Mouse (Mus musculus) midbrain, postnatal 0 days (tissue): ENCODE data around the gene Nxpe5. TPM values are rescaled to one million over a fixed set of nuclear protein-coding genes. Genes with fewer than 3 reads are reported as not detected.

ENCODE experiments used
- ATAC-seq: fragments of 200-750 bp; cut with Nextera tagmentation; 2 replicates; pipeline ENCODE4 v1.8.0; 2017; ENCODE audit warnings: moderate number of reproducible peaks, mild to moderate bottlenecking, moderate TSS enrichment, moderate library complexity; ENCODE audit not compliant: low FRiP score
- DNase-seq: peaks from one replicate; pipeline ENCODE4 v3.0.0-alpha.2; 2015; ENCODE audit warnings: low spot score
- H3K27ac ChIP-seq: fragments of 300-500 bp; sonication (generic); 2 replicates; pipeline ENCODE4 v1.5.1; 2014; ENCODE audit warnings: low read depth, mild to moderate bottlenecking, low read length, mixed read lengths
- H3K27me3 ChIP-seq: fragments of 300-500 bp; sonication (generic); 2 replicates; pipeline ENCODE4 v1.6.1; 2014; ENCODE audit warnings: low read length, control low read depth, mixed read lengths; ENCODE audit not compliant: insufficient read depth
- H3K36me3 ChIP-seq: fragments of 300-500 bp; sonication (generic); 2 replicates; pipeline ENCODE4 v1.6.1; 2014; ENCODE audit warnings: low read length, control low read depth, mixed read lengths; ENCODE audit not compliant: insufficient read depth
- H3K4me1 ChIP-seq: fragments of 300-500 bp; sonication (generic); 2 replicates; pipeline ENCODE4 v1.6.1; 2014; ENCODE audit warnings: mild to moderate bottlenecking, control low read depth, antibody characterized with exemption, low read length, mixed read lengths; ENCODE audit not compliant: insufficient read depth
- H3K4me2 ChIP-seq: fragments of 300-500 bp; sonication (generic); 2 replicates; pipeline ENCODE4 v1.6.1; 2014; ENCODE audit warnings: low read depth, mild to moderate bottlenecking, low read length, mixed read lengths; ENCODE audit not compliant: poor library complexity, severe bottlenecking
- H3K4me3 ChIP-seq: fragments of 300-500 bp; sonication (generic); 2 replicates; pipeline ENCODE4 v1.5.1; 2014; ENCODE audit warnings: low read depth, mild to moderate bottlenecking, low read length, moderate library complexity
- H3K9ac ChIP-seq: fragments of 300-500 bp; sonication (generic); replicated peaks from 2 replicates; pipeline ENCODE4 v1.6.1; 2014; ENCODE audit warnings: mild to moderate bottlenecking, low read length, moderate library complexity, mixed read lengths; ENCODE audit not compliant: poor library complexity, severe bottlenecking
- H3K9me3 ChIP-seq: fragments of 300-500 bp; sonication (generic); 2 replicates; pipeline ENCODE4 v1.6.1; 2016; ENCODE audit warnings: low read length, control low read depth
- CTCF ChIP-seq: IDR thresholded peaks from 2 replicates; pipeline ENCODE4 v1.5.1; 2016; ENCODE audit warnings: antibody characterized with exemption, mild to moderate bottlenecking
- WGBS: fragments of 180-500 bp; shearing (Covaris S2); extraction: QIAGEN DNeasy Blood & Tissue Kit; methylation state at CpG from one replicate; pipeline ENCODE4 v1.1.7; 2014; 5-methylcytosine and 5-hydroxymethylcytosine counted together
- polyA plus RNA-seq: library from polyadenylated mRNA; unstranded; fragments of >200 nt; fragmentation: Nextera tagmentation; extraction: Ambion mirVana; gene quantifications from 2 replicates; pipeline ENCODE4 v1.2.1, GENCODE M21; 2015
- total RNA-seq: library from RNA; depleted of rRNA; stranded (reverse); fragments of >200 nt; gene quantifications from 2 replicates; pipeline ENCODE4 v1.2.3, GENCODE M21; 2014

Gene Nxpe5
- total and polyA plus RNA-seq, 2 experiments from 2014 or later: not detected

- H3K4me3 ChIP-seq: peak overlapping the region; percentile 58
- no peaks in the 10 kb centered on the region for H3K9me3 ChIP-seq
- DNase-seq (no peak), ATAC-seq (no peak)
- H3K27me3 ChIP-seq: no peaks in the 10 kb centered on the region
- peak overlapping the region; percentile 66 for H3K4me2 ChIP-seq
- H3K9ac ChIP-seq: no peak overlapping the region
- H3K36me3 ChIP-seq: no peaks in the 10 kb centered on the region; the same call in 1 of the 2 replicates
- no peaks in the 10 kb centered on the region; the same call in 1 of the 2 replicates for H3K4me1 ChIP-seq
- TF ChIP-seq CTCF: no peak
- H3K27ac ChIP-seq: no peak overlapping the region
- WGBS: 24% methylated on average over 26 of the region's 26 CpGs
Measured at GRCm38 (mm10) chr5:138280425-138280768, 54.7 kb downstream of the Nxpe5 start.

- Histone ChIP-seq H3K4me2 (peak overlapping the region; percentile 66), H3K4me1 (no peaks in the 10 kb centered on the region; the same call in 1 of the 2 replicates), H3K27ac (no peak overlapping the region), H3K9me3 (no peaks in the 10 kb centered on the region), H3K36me3 (no peaks in the 10 kb centered on the region; the same call in 1 of the 2 replicates), H3K27me3 (no peaks in the 10 kb centered on the region), H3K9ac (no peak overlapping the region), H3K4me3 (peak overlapping the region; percentile 58; the same call in 1 of the 2 replicates)
- no peak for ATAC-seq
- no peak for DNase-seq
- no peak for TF ChIP-seq CTCF
- WGBS: 95% methylated on average over 15 of the region's 15 CpGs
Measured at GRCm38 (mm10) chr5:138280829-138281228, 55.1 kb downstream of the Nxpe5 start.

DNA sequence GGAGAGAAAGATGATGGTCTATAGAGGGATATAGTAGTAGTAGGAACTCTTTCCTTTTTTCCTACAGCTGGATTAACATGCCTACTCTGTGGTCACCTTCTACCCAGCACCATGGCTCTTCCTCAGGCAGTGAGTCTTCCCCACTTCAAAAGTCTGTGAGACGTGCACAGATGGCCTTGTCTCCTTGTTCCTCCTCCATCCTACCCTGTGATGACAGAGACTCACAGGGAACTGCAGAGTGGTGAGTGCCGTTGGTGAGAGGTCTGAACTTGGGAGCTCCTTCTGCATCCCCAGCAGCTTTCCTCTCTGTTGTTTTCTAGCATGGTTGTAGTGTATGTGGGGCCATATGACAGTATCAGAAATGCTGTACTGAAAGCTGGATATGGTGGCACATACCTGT, 56.1 kb downstream of the Nxpe5 start:
- DNase-seq: no peak
- Histone ChIP-seq H3K9me3 (no peaks in the 10 kb centered on the region), H3K4me3 (no peak overlapping the region), H3K9ac (no peak overlapping the region), H3K27ac (no peak overlapping the region), H3K27me3 (no peaks in the 10 kb centered on the region), H3K4me2 (no peak overlapping the region), H3K4me1 (no peaks in the 10 kb centered on the region), H3K36me3 (no peaks in the 10 kb centered on the region; the same call in 1 of the 2 replicates)
- ATAC-seq: no peak
- TF ChIP-seq CTCF: no peak
- 91% methylated on average over 2 of the region's 2 CpGs for WGBS

DNA sequence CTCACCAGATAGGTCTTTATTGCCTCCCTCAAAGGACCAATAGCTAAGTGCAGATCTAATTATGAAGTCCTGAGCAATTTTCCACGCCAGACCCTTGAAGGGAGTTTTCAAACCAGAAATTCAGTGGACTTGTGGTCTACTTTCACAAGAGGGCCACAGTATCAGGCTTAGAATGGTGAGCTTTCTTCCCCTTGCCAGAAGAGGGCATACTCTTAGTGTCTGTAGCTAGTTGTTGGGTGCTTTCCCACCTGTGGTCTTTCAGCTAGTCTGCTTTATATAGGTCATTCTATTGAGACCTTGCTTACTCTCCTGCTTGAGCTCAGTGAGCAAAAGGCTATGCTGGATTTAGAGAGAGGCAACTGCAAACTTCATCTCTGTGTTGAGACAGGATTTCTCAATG, 57.8 kb downstream of the Nxpe5 start:
- Histone ChIP-seq H3K4me1 (no peaks in the 10 kb centered on the region), H3K9me3 (no peaks in the 10 kb centered on the region), H3K4me2 (no peak overlapping the region), H3K36me3 (no peaks in the 10 kb centered on the region), H3K27me3 (no peaks in the 10 kb centered on the region), H3K9ac (no peak overlapping the region), H3K4me3 (no peak overlapping the region), H3K27ac (no peak overlapping the region)
- 0 out of 2 replicates have a peak, but pooled peaks have one; percentile 14 for TF ChIP-seq CTCF
- DNase-seq (no peak), ATAC-seq (no peak)
- WGBS: 64% methylated on average over 1 of the region's 1 CpGs

DNA sequence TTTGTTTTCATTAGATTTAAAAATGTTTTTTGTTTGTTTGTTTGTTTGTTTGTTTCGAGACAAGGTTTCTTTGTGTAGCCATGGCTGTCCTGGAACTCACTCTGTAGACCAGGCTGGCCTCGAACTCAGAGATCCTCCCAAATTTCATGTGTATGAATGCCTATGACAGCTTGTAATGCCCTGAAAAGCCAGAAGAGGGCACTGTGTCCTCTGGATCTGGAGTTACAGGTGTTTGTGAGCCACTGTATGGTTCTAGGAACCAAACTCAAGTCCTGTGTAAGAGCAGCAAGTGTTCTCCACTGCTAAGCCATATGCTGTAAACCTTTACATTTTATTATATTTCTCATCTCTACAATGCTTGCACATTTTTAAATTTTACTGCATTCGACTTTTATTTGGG, 62.2 kb downstream of the Nxpe5 start:
- H3K9me3 ChIP-seq: no peaks in the 10 kb centered on the region
- WGBS: 74% methylated on average over 3 of the region's 3 CpGs
- ATAC-seq (no peak), DNase-seq (no peak)
- H3K36me3 ChIP-seq: peaks cover 7% of the 10 kb centered on the region
- peak; percentile 38; the same call in 1 of the 2 replicates for TF ChIP-seq CTCF
- H3K27me3 ChIP-seq: no peaks in the 10 kb centered on the region
- H3K27ac ChIP-seq: no peak overlapping the region
- H3K4me3 ChIP-seq: no peak overlapping the region
- no peaks in the 10 kb centered on the region for H3K4me1 ChIP-seq
- no peak overlapping the region for H3K9ac ChIP-seq
- no peak overlapping the region for H3K4me2 ChIP-seq

- Histone ChIP-seq H3K27ac (no peak overlapping the region), H3K9ac (no peak overlapping the region), H3K36me3 (peaks cover 7% of the 10 kb centered on the region), H3K4me3 (no peak overlapping the region), H3K4me2 (no peak overlapping the region), H3K4me1 (no peaks in the 10 kb centered on the region), H3K9me3 (no peaks in the 10 kb centered on the region), H3K27me3 (no peaks in the 10 kb centered on the region)
- DNase-seq (no peak), ATAC-seq (no peak)
- TF ChIP-seq CTCF: no peak
- 81% methylated on average over 1 of the region's 1 CpGs for WGBS
Measured at GRCm38 (mm10) chr5:138291638-138292037, 65.9 kb downstream of the Nxpe5 start.
